Mouse (Mus musculus) spleen, adult 2 months (tissue): ENCODE results near the gene Minpp1. TPM values are rescaled to one million over a fixed set of nuclear protein-coding genes. Genes with fewer than 3 reads are reported as not detected.

Experiments used
- DNase-seq, 2 experiments: peaks; one replicate each; pipeline versions ENCODE4 v3.0.0 to v3.0.0-alpha.2; 2012 to 2021; ENCODE audit warnings: low spot score in 2 of 2, low read depth in 1 of 2
- H3K27ac ChIP-seq: fragments of 200-500 bp; 2 replicates; pipeline ENCODE4 v1.5.1; 2012; ENCODE audit warnings: low read length, inconsistent platforms; ENCODE audit not compliant: insufficient read depth
- H3K27me3 ChIP-seq: fragments of 200-500 bp; 2 replicates; pipeline ENCODE4 v1.6.1; 2012; ENCODE audit warnings: mild to moderate bottlenecking, moderate library complexity, low read length, inconsistent platforms; ENCODE audit not compliant: control insufficient read depth, insufficient read depth
- H3K36me3 ChIP-seq: fragments of 200-500 bp; 2 replicates; pipeline ENCODE4 v1.6.1; 2012; ENCODE audit warnings: mild to moderate bottlenecking, low read length, inconsistent platforms; ENCODE audit not compliant: control insufficient read depth, insufficient read depth
- H3K4me1 ChIP-seq: fragments of 200-500 bp; 2 replicates; pipeline ENCODE4 v1.6.1; 2011; ENCODE audit warnings: inconsistent platforms; ENCODE audit not compliant: control insufficient read depth, insufficient read depth, insufficient read length
- H3K4me3 ChIP-seq: fragments of 200-500 bp; 2 replicates; pipeline ENCODE4 v1.5.1; 2011; ENCODE audit warnings: mild to moderate bottlenecking, inconsistent platforms; ENCODE audit not compliant: insufficient read depth, insufficient read length; ENCODE audit errors: extremely low read depth
- CTCF ChIP-seq: fragments of 200-500 bp; IDR thresholded peaks from 2 replicates; pipeline ENCODE4 v1.5.1; 2011; ENCODE audit warnings: mild to moderate bottlenecking, inconsistent platforms; ENCODE audit not compliant: insufficient read depth, insufficient read length, insufficient replicate concordance; ENCODE audit errors: extremely low read depth
- POLR2A ChIP-seq: fragments of 200-500 bp; IDR thresholded peaks from 2 replicates; pipeline ENCODE4 v1.6.1; 2011; ENCODE audit warnings: low read depth, low read length, inconsistent platforms
- WGBS: fragments of 180-500 bp; shearing (Covaris S2); methylation state at CpG from one replicate; pipeline ENCODE4 v1.1.7; 2018; 5-methylcytosine and 5-hydroxymethylcytosine counted together
- polyA plus RNA-seq: library from polyadenylated mRNA; depleted of rRNA; stranded (reverse); fragments of >200 nt; gene quantifications from 2 replicates; pipeline ENCODE4 v1.2.3, GENCODE M21; 2012

The Minpp1 gene
- polyA plus RNA-seq, 1 experiment = 44.7 TPM

DNA sequence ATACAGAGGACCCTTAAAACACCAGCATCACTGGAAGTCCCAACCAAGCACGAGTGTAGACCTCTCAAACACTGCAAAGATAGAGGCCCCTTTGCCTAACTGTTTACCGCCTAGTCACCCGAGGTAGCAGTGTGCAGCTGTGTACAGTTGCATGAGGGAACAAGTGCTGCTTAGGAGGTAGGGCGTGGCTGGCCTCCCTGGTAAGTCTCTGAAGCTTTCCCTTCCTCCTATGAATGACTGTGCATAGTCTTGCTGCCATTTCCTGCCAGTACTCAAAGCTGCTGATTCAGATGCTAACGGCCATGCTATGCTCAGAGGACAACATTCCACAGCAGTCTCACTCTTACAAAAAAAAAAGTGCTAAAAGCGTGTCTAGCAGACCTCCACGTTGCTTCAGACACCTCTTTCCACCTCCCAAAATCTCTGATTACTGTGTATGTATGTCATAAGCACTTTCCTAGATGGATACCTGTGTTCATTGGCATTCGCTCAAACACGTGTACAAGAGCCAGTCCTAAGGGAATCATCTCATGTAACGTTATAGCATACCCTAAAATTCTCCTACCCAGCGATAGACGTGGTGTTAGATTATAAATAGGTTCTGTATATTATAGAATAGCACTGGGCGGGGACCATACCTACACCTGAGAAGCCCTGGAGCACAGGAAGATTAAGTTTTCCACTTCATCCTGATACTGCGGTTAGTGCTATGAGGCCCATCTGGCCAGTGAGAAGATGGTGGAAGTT, 38.4 kb downstream of the Minpp1 start:
- Histone ChIP-seq H3K4me3 (no peak overlapping the region), H3K27ac (no peak overlapping the region), H3K4me1 (no peaks in the 10 kb centered on the region; the same call in 1 of the 2 replicates), H3K27me3 (no peaks in the 10 kb centered on the region), H3K36me3 (no peaks in the 10 kb centered on the region)
- no peak for TF ChIP-seq CTCF
- TF ChIP-seq POLR2A = no peak
- WGBS = 50% methylated on average over 14 of the region's 14 CpGs
- DNase-seq = no peak

GRCm38 (mm10) chr19:32524516-32524860, 38.9 kb downstream of the Minpp1 start:
- H3K27ac ChIP-seq = no peak overlapping the region
- no peaks in the 10 kb centered on the region; the same call in 1 of the 2 replicates for H3K4me1 ChIP-seq
- no peak for TF ChIP-seq POLR2A
- TF ChIP-seq CTCF = no peak
- no peak overlapping the region for H3K4me3 ChIP-seq
- H3K27me3 ChIP-seq = no peaks in the 10 kb centered on the region
- WGBS = 75% methylated on average over 3 of the region's 3 CpGs
- H3K36me3 ChIP-seq = no peaks in the 10 kb centered on the region
- DNase-seq = no peak

- WGBS = 89% methylated on average over 5 of the region's 5 CpGs
- no peak overlapping the region for H3K27ac ChIP-seq
Observed at GRCm38 (mm10) chr19:32527139-32527538, 41.6 kb downstream of the Minpp1 start.

GRCm38 (mm10) chr19:32528723-32529122, 43.2 kb downstream of the Minpp1 start:
- 77% methylated on average over 3 of the region's 3 CpGs for WGBS

More at GRCm38 (mm10) chr19:32527139-32527538, 41.6 kb downstream of the Minpp1 start:
- DNase-seq = no peak
- no peaks in the 10 kb centered on the region for H3K36me3 ChIP-seq
- no peaks in the 10 kb centered on the region; the same call in 1 of the 2 replicates for H3K4me1 ChIP-seq
- TF ChIP-seq POLR2A (no peak), CTCF (no peak)
- no peaks in the 10 kb centered on the region for H3K27me3 ChIP-seq
- no peak overlapping the region for H3K4me3 ChIP-seq

DNA sequence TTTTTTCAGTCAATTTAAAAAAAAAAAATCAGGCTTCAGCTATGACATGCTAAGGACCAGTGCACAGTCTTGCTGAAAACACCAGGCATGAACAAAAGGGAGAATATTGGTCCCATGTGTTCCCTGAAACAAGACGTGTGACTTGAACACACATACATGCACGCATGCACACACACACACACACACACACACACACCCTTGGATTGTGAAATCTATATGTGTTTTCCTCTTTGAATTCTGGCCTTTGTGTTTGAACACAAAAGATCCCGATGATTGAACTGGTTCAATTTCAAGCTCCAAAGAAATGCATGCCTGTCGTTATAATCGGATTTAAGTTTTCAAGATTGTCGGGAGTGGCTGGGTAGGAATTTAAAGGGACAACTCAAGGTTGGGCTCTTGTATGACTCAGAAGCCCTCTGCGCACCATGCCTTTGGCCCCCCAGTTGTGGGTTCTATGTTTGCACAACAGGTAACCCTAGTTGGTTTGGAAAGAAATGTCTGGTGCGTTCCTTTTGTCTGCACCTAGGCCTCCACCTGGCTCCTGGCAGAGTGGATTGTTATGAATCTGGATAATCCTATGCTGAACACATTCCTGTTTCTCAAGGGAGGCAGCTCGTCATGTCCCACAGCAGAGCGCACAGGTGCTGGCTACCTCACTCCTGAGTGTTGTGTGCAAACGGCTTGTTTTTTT, 43.8 kb downstream of the Minpp1 start:
- H3K4me3 ChIP-seq = no peak overlapping the region
- no peak overlapping the region for H3K27ac ChIP-seq
- WGBS = 91% methylated on average over 11 of the region's 11 CpGs
- DNase-seq = no peak
- no peaks in the 10 kb centered on the region for H3K36me3 ChIP-seq
- TF ChIP-seq POLR2A (no peak), CTCF (no peak)
- H3K27me3 ChIP-seq = no peaks in the 10 kb centered on the region
- no peaks in the 10 kb centered on the region for H3K4me1 ChIP-seq

More at GRCm38 (mm10) chr19:32528723-32529122, 43.2 kb downstream of the Minpp1 start:
- Histone ChIP-seq H3K27me3 (no peaks in the 10 kb centered on the region), H3K4me1 (no peaks in the 10 kb centered on the region; the same call in 1 of the 2 replicates), H3K27ac (no peak overlapping the region), H3K4me3 (no peak overlapping the region), H3K36me3 (no peaks in the 10 kb centered on the region)
- DNase-seq = no peak
- TF ChIP-seq POLR2A = no peak
- TF ChIP-seq CTCF = no peak

- no peaks in the 10 kb centered on the region for H3K36me3 ChIP-seq
- no peak overlapping the region for H3K27ac ChIP-seq
- H3K4me3 ChIP-seq = no peak overlapping the region
- no peaks in the 10 kb centered on the region for H3K27me3 ChIP-seq
- DNase-seq = no peak
- TF ChIP-seq POLR2A (no peak), CTCF (no peak)
- WGBS = 92% methylated on average over 7 of the region's 7 CpGs
- H3K4me1 ChIP-seq = no peaks in the 10 kb centered on the region
Observed at GRCm38 (mm10) chr19:32530296-32530695, 44.7 kb downstream of the Minpp1 start.
